Mouse (Mus musculus) embryonic facial prominence, embryonic 11.5 days (tissue): ENCODE results near the gene Pex10. TPM values are rescaled to one million over a fixed set of nuclear protein-coding genes. Genes with fewer than 3 reads are reported as not detected.

Source experiments
- ATAC-seq: fragments of 200-750 bp; cut with Nextera tagmentation; replicated peaks from 2 replicates; pipeline ENCODE4 v1.8.0; 2017; ENCODE audit warnings: low read depth; ENCODE audit not compliant: insufficient number of reproducible peaks, low FRiP score, low TSS enrichment
- DNase-seq: peaks from one replicate; pipeline ENCODE4 v3.0.0-alpha.2; 2015; ENCODE audit warnings: low spot score
- H3K27ac ChIP-seq: fragments of 300-500 bp; sonication (generic); replicated peaks from 2 replicates; pipeline ENCODE4 v1.5.1; 2014; ENCODE audit warnings: mild to moderate bottlenecking, low read depth, low read length, control low read depth
- H3K27me3 ChIP-seq: fragments of 300-500 bp; sonication (generic); 2 replicates; pipeline ENCODE4 v1.6.1; 2014; ENCODE audit warnings: mild to moderate bottlenecking, low read length, moderate library complexity, mixed read lengths; ENCODE audit not compliant: control insufficient read depth, insufficient read depth
- H3K36me3 ChIP-seq: fragments of 300-500 bp; sonication (generic); replicated peaks from 2 replicates; pipeline ENCODE4 v1.6.1; 2014; ENCODE audit warnings: low read depth, mild to moderate bottlenecking, low read length, moderate library complexity, mixed read lengths; ENCODE audit not compliant: control insufficient read depth, insufficient read depth
- H3K4me1 ChIP-seq: fragments of 300-500 bp; sonication (generic); 2 replicates; pipeline ENCODE4 v1.6.1; 2014; ENCODE audit warnings: low read length, mixed read lengths; ENCODE audit not compliant: control insufficient read depth, insufficient read depth
- H3K4me2 ChIP-seq: fragments of 300-500 bp; sonication (generic); 2 replicates; pipeline ENCODE4 v1.6.1; 2014; ENCODE audit warnings: low read depth, mild to moderate bottlenecking, control low read depth, low read length, moderate library complexity
- H3K4me3 ChIP-seq: fragments of 300-500 bp; sonication (generic); 2 replicates; pipeline ENCODE4 v1.5.1; 2014; ENCODE audit warnings: low read depth, low read length, control low read depth
- H3K9ac ChIP-seq: fragments of 300-500 bp; sonication (generic); replicated peaks from 2 replicates; pipeline ENCODE4 v1.6.1; 2014; ENCODE audit warnings: mild to moderate bottlenecking, control low read depth, low read length
- H3K9me3 ChIP-seq: fragments of 300-500 bp; sonication (generic); replicated peaks from 2 replicates; pipeline ENCODE4 v1.6.1; 2016; ENCODE audit warnings: mild to moderate bottlenecking, low read length, inconsistent platforms, mixed read lengths; ENCODE audit not compliant: control insufficient read depth
- WGBS: fragments of 180-500 bp; shearing (Covaris S2); extraction: QIAGEN DNeasy Blood & Tissue Kit; methylation state at CpG from one replicate; pipeline ENCODE4 v1.1.7; 2014; 5-methylcytosine and 5-hydroxymethylcytosine counted together
- polyA plus RNA-seq: library from polyadenylated mRNA; unstranded; fragments of >200 nt; fragmentation: Nextera tagmentation; extraction: Ambion mirVana; gene quantifications from 2 replicates; pipeline ENCODE4 v1.2.1, GENCODE M21; 2014

Pex10 gene
- polyA plus RNA-seq, 1 experiment from 2014 or later, result 7.4 TPM

- H3K9me3 ChIP-seq, result no peaks in the 10 kb centered on the region
- no peak for ATAC-seq
- H3K4me2 ChIP-seq, result peak overlapping the region; percentile 74
- WGBS, result 2% methylated on average over 65 of the region's 65 CpGs
- H3K27ac ChIP-seq, result no peak overlapping the region
- peaks cover 45% of the 10 kb centered on the region for H3K27me3 ChIP-seq
- H3K4me3 ChIP-seq, result peak overlapping the region; percentile 33
- H3K9ac ChIP-seq, result peak overlapping the region; percentile 30
- no peak for DNase-seq
- H3K4me1 ChIP-seq, result peaks cover 3% of the 10 kb centered on the region; the same call in 1 of the 2 replicates
- H3K36me3 ChIP-seq, result no peaks in the 10 kb centered on the region
These were observed 24.1 kb upstream of the Pex10 start for GRCm38 (mm10) chr4:155042606-155043288.

DNA sequence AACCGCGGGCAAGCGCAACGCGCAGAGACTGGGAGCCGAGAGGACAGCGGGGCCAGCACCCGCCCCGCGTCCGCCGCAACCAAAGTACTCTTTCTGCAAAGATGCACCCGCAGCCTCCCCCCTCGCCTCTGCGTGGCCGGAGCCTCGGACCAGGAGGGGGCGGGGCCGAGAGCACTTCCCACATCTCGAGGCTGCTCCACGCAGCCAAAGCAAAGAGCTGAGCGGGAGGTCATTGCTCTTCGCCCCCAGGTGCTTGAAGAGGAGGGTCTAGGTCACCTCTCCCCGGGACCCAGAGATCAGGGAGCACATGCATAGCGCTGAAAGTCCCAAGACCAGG, 23.6 kb upstream of the Pex10 start:
- H3K9ac ChIP-seq, result peak overlapping the region; percentile 30
- no peaks in the 10 kb centered on the region for H3K36me3 ChIP-seq
- WGBS, result under 1% methylated on average over 25 of the region's 25 CpGs
- no peak overlapping the region for H3K27ac ChIP-seq
- peak overlapping the region; percentile 33 for H3K4me3 ChIP-seq
- no peak for ATAC-seq
- peaks cover 45% of the 10 kb centered on the region for H3K27me3 ChIP-seq
- H3K4me2 ChIP-seq, result peak overlapping the region; percentile 74
- H3K4me1 ChIP-seq, result peaks cover 3% of the 10 kb centered on the region; the same call in 1 of the 2 replicates
- no peaks in the 10 kb centered on the region for H3K9me3 ChIP-seq
- DNase-seq, result no peak

DNA sequence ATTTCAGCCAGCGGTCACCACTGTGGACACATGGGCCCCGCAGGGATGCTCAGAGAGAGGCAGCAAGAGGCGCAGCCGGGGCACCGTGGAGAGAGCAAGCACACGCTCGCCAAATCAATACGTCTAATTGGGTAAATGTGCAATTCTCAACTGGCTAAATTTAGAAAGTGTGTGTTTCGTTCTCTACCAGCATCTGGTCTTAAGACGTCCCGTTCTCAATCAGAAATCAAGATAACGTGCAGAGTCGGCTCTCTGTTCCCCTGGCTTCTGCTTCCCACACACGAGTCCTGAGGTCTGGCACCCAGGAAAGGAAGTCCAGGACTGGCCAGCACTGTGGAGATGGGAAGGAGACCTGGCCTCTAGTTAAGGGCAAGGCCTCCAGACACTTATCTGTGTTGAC, 20.2 kb upstream of the Pex10 start:
- ATAC-seq, result no peak
- WGBS, result 82% methylated on average over 14 of the region's 14 CpGs
- no peaks in the 10 kb centered on the region for H3K36me3 ChIP-seq

DNA sequence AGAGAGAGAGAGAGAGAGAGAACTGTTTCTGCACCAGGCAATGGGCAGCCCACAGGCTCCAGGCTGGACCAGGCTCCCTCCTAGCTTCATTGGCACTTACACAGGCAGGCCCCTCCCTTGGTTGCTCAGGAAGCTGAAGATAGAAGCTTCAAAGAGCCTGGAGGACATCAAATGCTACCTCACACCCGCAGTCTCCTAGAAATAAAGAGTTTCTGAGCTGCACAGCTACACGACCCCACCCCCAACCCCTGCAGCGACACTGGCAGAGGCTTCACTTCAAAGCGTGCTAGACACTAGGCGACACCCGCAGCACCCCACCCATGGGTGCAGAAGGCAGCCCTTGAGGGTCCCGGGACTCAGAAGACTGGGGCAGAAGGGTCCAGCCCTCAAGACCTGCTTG, 16.7 kb upstream of the Pex10 start:
- H3K9me3 ChIP-seq, result no peaks in the 10 kb centered on the region
- H3K9ac ChIP-seq, result no peak overlapping the region
- no peak overlapping the region for H3K4me3 ChIP-seq
- WGBS, result 82% methylated on average over 7 of the region's 7 CpGs
- DNase-seq (no peak), ATAC-seq (no peak)
- H3K36me3 ChIP-seq, result no peaks in the 10 kb centered on the region
- H3K27me3 ChIP-seq, result peaks cover 3% of the 10 kb centered on the region; the same call in 1 of the 2 replicates
- H3K4me2 ChIP-seq, result no peak overlapping the region
- H3K4me1 ChIP-seq, result no peaks in the 10 kb centered on the region
- no peak overlapping the region for H3K27ac ChIP-seq

More for the DNA sequence above, 20.2 kb upstream of the Pex10 start:
- Histone ChIP-seq H3K4me1 (peaks cover 3% of the 10 kb centered on the region; the same call in 1 of the 2 replicates), H3K4me3 (no peak overlapping the region), H3K4me2 (no peak overlapping the region), H3K9ac (no peak overlapping the region), H3K27ac (no peak overlapping the region), H3K9me3 (no peaks in the 10 kb centered on the region), H3K27me3 (peaks cover 37% of the 10 kb centered on the region)
- no peak for DNase-seq

DNA sequence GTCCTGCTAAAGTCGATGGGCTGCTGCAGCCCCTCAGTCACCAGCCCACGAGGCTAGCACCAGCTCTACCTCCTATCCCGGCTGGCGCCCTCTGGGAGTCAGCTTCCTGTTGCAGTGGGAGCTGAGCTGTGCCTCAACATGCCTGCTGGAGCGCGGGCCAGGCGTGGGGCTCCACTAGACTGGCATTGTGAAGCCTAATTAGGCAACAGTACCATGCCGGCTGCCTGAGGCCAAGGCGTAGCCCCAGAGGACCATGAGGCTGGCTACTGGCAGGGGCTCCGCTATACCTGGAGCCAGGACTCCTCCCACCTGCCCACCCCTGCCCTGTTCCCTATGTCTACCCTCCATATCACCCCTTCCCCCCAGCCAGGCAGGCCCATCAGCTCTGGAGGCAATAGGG, 10.1 kb upstream of the Pex10 start, which contains the start of gene Plch2:
Gene Plch2, minus strand, starts transcription at position 61 of the 400 bp plus-strand sequence.
- H3K9ac ChIP-seq, result peak within 1 kb of the TSS; percentile 22; the same call in 1 of the 2 replicates
- H3K4me2 ChIP-seq, result no peak within 1 kb of the TSS

GRCm38 (mm10) chr4:155058325-155058724, 8.5 kb upstream of the Pex10 start:
- WGBS, result 32% methylated on average over 10 of the region's 10 CpGs
- DNase-seq (no peak), ATAC-seq (no peak)
- Histone ChIP-seq H3K4me2 (no peak overlapping the region), H3K27ac (no peak overlapping the region), H3K9me3 (no peaks in the 10 kb centered on the region), H3K4me1 (no peaks in the 10 kb centered on the region), H3K27me3 (no peaks in the 10 kb centered on the region), H3K36me3 (no peaks in the 10 kb centered on the region), H3K4me3 (no peak overlapping the region), H3K9ac (no peak overlapping the region)

More for the DNA sequence above, 10.1 kb upstream of the Pex10 start, which contains the start of gene Plch2:
- Histone ChIP-seq H3K4me3 (no peak within 1 kb of the TSS), H3K36me3 (no peaks in the 10 kb centered on the region), H3K27ac (no peak within 1 kb of the TSS), H3K9me3 (no peaks in the 10 kb centered on the region), H3K27me3 (no peaks in the 10 kb centered on the region), H3K4me1 (no peaks in the 10 kb centered on the region)
- ATAC-seq, result 0 out of 2 replicates have a peak, but pooled peaks have one; percentile 19
- DNase-seq, result no peak
- WGBS, result 68% methylated on average over 10 of the region's 10 CpGs

DNA sequence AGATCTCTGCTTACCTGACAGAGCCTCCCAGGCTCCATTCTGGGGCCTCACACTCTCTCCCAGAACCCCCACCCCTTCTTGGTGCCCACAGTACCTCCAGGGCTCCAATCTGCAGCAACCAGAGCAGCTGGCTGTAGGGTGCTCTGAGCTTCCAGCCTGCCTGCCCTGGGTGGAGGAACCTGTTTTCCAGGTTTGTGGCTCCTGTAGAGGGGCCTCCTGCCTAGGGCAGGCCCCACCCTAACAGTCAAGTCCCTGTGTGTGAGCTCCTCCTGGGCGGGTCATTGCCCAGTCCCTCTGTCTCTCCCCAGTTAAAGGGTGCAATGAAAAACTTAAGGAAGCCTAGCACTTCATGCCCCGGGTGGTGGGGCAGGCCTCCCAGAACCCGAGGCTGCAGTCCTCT, 2.9 kb upstream of the Pex10 start:
- no peak overlapping the region for H3K4me2 ChIP-seq
- no peak overlapping the region for H3K4me3 ChIP-seq
- peak; percentile 46 for DNase-seq
- H3K9ac ChIP-seq, result no peak overlapping the region
- 33% methylated on average over 3 of the region's 3 CpGs for whole genome bisulfite sequencing
- H3K27me3 ChIP-seq, result no peaks in the 10 kb centered on the region
- no peak for ATAC-seq
- H3K9me3 ChIP-seq, result no peaks in the 10 kb centered on the region
- H3K4me1 ChIP-seq, result peaks cover 3% of the 10 kb centered on the region; the same call in 1 of the 2 replicates
- peaks cover 4% of the 10 kb centered on the region for H3K36me3 ChIP-seq
- peak overlapping the region; percentile 29; the same call in 1 of the 2 replicates for H3K27ac ChIP-seq

DNA sequence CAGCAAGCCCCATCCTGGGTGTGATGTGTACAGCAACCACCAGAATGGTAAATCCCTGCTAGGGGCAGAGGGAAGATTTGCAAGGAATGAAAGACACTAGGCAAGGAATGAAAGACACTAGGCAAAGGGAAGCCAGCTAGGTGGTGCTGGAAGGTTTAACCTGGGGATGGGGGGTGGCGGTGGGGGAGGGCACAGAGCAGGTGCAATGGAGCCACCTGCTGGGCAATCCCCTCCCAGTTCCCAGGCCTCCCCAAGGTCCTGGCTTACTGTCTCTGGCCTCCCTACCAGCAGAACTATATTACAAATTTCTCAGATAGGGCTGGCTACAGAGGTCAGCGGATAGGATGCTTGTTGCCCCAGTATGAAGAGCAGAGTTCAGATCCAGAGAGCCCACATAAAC, 2.3 kb upstream of the Pex10 start:
- 0 out of 2 replicates have a peak overlapping the region, but pooled peaks have one; percentile 13 for H3K27ac ChIP-seq
- H3K36me3 ChIP-seq, result peaks cover 4% of the 10 kb centered on the region
- H3K9ac ChIP-seq, result no peak overlapping the region
- H3K4me1 ChIP-seq, result peaks cover 3% of the 10 kb centered on the region; the same call in 1 of the 2 replicates
- no peak for DNase-seq
- H3K4me2 ChIP-seq, result no peak overlapping the region
- no peak overlapping the region for H3K4me3 ChIP-seq
- no peaks in the 10 kb centered on the region for H3K9me3 ChIP-seq
- no peak for ATAC-seq
- WGBS, result 63% methylated on average over 2 of the region's 2 CpGs
- H3K27me3 ChIP-seq, result no peaks in the 10 kb centered on the region
